Mouse (Mus musculus): ENCODE measurements around the gene Idh2.

DNA sequence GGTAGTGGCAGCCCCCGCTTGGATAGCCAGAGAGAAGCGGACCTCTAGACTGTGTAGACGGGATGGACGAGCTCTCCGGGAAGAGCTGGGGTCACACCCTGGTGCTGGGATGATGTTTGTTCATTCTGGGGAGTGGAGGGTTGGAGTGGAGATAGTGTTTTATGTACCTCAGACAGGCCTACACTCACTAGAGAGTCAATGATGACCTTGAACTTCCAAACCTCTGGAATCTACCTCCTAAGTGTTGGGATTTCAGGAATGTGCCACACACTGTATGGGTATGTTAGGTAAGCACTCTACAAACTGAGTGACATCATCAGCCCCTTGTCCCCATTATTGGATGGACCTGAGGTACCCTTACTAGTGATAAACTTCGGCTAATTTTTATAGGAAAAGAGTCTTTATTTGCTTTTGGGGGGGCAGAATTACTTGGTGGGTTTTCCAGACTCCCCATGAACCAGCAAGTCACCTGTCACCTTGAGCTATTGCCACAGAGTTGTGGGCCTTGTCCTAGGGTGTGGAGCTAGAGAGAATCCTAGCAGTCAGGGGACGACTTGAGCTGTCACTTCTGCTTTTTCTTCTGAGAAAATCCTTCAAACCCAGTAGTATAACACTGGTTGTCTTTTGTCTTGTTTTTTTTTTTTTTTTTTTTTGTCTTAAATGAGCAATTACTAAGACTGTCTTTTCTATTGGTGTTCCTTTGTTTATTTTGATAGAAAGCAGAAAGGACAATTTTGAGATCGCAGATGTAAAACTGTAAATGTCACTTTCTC is 43.5 kb upstream of the Idh2 start:
- TF ChIP-seq CTCF (IDR thresholded peaks at IDR 0.05; ENCODE audit: low read depth, low read length) (no peak), POLR2A (IDR thresholded peaks at IDR 0.05; ENCODE audit: insufficient read depth, low read length) (no peak)

Measured in ES-Bruce4 (cell line).